Mouse (Mus musculus) telencephalon, adult 2 months (tissue): ENCODE results near the gene Olfr1418.
A peak's percentile ranks its signal among the peaks of the same experiment; 100 is the strongest.
"Not testable (repeated sequence)": the region's sequence is repeated elsewhere in the genome, so short reads cannot be mapped to it uniquely, and the experiment has no call there.

Source experiments
- DNase-seq: peaks from one replicate; pipeline ENCODE4 v3.0.0-alpha.2; 2011; ENCODE audit warnings: low read depth, low spot score

The Olfr1418 gene

GRCm38 (mm10) chr19:11860966-11861365 is at the start of gene Olfr1418:
Gene Olfr1418, minus strand, starts transcription at chr19:11861066.
- no peak for DNase-seq

DNA sequence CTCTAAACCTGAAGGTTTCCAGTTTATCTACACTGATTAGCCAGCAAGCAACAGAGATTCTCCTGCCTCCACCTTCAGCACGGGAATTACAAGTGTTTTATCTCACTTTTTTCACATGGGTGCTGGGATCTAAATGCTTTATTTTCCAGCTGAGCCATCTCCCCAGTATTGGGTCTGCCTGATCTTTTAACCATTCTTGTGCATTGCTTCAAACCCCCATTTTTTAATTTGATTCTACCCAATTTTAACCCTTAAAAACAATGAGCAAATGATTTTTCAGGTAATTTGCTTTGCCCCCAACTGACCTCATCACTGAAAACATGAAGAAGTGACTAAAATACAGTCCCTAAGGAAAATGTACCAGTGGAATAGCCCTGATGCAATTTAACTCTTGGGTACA is 25.4 kb upstream of the Olfr1418 start, which contains the start of gene Olfr1420:
Olfr1420 (plus strand) TSS at position 301 of the 400 bp plus-strand sequence.
- no peak for DNase-seq

DNA sequence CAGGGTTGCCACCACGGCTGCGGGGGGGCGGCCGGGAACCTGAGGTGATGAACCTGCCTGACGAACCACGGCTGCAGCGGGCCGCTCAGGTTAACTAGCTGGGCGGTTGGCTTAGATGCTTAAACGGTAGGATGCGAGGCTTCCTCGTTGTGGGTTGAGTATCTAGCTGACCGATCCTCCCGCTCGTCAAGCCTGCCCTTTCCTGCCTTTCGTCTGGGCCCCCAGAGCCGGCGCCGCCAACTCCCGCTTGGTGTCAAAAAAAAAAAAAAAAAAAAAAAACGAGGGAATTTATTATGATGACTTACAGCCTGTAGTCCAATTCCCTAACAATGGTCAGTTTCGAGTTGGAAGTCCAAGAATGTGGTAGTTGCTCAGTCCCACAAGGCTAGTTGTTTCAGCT is 17.5 kb upstream of the Olfr1418 start:
- DNase-seq: not testable (repeated sequence)

- DNase-seq: no peak
Observed at GRCm38 (mm10) chr19:11875006-11875405, 14.1 kb upstream of the Olfr1418 start, which contains the start of gene Olfr1419. Gene Olfr1419, minus strand, starts transcription at chr19:11875106.

DNA sequence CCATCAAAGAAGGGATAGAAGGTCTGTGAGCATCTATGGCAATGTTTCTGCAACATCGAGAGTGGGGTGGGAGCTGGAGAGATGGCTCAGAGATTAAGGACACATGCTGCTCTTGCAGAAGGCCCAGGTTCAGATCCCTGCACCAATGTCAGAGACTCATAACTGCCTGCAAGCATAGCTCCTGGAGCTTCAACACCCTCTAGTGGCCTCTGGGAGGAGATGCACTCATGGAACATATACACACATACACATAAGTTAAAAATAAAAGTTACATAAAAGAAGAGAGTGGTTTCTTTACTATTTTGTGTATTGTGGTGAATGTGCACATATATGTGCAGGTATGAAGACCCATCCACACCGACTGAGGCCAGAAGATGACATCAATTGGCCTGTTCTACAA is 7.0 kb upstream of the Olfr1418 start:
- DNase-seq: no peak

GRCm38 (mm10) chr19:11856506-11856905 is 4.4 kb downstream of the Olfr1418 start:
- DNase-seq: no peak

- DNase-seq: no peak
Observed at GRCm38 (mm10) chr19:11854821-11855220, 6.0 kb downstream of the Olfr1418 start.

- DNase-seq: no peak
Observed at GRCm38 (mm10) chr19:11852652-11853051, 8.2 kb downstream of the Olfr1418 start.

DNA sequence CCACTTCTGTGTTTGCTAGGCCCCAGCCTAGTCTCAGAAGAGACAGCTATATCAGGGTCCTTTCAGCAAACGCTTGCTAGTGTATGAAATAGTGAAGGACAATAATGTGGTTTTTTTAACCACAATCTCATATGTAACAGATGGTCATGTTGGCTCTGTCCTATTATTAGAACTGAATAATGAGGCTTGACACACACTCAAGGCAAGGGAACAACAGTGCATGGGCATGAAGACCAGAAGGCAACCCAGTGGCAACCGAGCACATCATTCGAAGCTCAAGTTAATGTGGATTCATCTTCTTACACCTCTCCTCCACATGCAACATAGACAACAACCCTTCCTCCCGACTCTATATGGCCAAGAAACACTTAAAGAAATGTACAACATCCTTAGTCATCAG is 14.5 kb downstream of the Olfr1418 start:
- DNase-seq: peak; percentile 5

- no peak for DNase-seq
Observed at GRCm38 (mm10) chr19:11839119-11839518, 21.7 kb downstream of the Olfr1418 start, which contains the start of gene Olfr1417. Gene Olfr1417, minus strand, starts transcription at chr19:11839219.

DNA sequence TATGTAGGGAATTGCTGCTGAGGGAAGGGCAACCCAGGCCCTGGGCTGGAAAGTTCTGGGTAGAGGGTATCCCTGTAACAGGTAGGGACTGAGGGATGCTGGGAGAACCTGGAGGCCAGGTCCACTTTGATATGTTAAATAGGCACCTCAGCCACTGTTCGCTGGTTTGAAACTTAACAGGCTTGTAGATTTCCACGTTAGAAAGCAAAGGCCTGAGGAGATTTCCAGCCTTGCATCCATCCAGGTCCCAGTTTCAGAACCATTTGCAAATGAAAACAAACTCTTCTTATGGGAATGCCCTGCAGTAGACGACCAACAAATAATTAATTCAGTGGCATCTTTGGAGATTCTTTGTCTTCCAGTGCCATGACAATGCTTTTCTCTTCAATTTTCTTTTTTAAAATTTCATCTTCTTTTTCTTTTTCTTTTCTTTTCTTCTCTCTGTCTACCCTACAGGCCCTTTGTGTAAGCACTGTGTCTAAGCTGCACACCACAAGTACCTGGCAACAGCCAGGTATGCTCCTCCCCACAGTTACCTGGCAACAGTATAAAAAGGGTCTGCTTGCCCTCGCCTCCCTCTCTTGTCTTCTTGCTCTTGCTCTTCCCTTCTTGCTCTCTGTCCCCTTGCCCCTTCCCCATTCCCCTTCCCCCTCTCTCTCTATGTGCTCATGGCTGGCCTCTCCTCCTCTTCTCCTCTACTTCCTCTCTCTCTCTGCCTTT is 37.4 kb downstream of the Olfr1418 start:
- DNase-seq: no peak

DNA sequence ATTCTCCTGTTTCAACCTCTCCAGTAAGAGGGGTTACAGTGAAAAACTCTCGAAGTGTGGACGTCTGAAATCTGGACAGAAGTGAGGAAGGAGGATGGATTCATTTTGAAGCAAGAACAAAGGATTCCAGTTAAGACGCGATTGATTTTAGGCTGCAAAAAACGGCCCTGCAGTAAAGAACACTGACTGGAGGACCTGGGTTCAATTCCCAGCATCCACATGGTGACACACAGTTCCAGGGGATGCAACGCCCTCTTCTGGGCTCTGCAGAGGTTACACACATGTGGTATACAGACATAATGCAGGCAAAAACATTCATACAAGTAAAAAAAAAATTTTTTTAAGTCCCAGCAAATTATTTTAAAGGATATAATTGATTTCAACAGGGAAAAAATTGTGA is 40.7 kb downstream of the Olfr1418 start:
- DNase-seq: no peak

DNA sequence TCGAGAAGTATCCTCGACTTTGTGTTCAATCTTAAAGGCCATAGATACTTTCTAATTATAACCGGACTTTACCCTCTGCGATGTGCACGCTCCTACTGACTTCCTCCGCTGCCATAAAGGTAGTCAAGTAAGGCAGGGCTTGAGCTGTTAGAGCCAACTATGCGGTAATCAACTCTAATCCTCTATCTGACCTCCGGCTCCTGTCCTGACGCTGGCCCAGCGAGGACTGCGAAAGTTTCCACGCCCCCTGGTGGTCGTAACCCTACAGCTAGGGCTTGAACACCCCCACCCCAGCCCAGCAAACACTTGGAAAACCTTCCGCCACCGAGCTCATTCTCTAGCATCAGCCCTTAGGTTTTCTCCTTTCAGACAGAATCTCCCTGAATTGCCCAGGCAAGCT is 41.1 kb downstream of the Olfr1418 start:
- no peak for DNase-seq

DNA sequence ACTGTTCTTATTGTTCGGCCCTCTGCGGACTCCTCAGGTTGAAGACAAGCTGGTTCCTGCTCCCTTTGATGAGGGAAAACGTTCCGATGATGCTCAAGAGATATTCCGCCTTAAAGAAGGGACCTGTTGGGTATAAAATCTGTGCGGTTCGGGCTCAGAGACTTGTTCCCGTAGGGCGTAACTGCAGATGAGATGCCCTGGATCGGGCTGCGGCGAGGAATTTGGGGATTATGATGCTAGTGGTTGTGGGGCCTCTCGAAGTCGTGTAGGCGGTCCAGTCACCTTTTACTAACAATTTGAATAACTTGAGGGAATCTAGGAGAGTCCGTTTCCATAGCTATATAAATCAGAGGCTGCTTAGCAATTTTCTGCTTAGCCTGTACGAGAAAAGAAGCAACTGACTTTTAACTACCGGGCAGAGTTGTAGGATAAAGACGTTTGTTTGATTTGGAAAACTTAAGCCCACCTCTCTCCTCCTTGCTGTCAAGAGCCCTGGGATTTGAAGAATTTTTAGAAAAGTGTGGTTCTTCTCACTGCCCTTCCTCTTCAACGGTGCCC is 41.6 kb downstream of the Olfr1418 start, which contains the start of gene Stx3:
Stx3 (minus strand) TSS at position 261 of the 558 bp plus-strand sequence.
- DNase-seq: no peak

- DNase-seq: peak; percentile 24
Observed at GRCm38 (mm10) chr19:11818199-11819142, 42.4 kb downstream of the Olfr1418 start.

DNA sequence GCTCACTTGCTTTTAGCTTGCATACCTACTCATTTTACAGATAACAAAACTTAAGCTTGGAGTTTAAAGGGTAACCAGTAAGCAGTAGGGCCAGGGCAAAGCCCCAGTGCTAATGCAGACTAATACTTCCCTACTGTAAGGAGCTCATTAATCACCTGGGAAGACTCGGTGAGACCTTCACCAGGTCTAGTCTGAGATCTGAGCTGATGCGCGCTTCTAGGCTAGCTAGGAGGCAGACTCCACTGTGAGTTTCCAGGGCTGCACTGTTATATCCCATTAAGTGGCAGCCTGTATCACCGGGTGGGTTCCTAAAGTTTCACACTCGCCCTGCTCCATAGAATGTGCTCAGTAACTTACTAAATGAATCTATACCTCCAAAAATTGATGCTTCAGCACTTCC is 43.3 kb downstream of the Olfr1418 start:
- DNase-seq: no peak

DNA sequence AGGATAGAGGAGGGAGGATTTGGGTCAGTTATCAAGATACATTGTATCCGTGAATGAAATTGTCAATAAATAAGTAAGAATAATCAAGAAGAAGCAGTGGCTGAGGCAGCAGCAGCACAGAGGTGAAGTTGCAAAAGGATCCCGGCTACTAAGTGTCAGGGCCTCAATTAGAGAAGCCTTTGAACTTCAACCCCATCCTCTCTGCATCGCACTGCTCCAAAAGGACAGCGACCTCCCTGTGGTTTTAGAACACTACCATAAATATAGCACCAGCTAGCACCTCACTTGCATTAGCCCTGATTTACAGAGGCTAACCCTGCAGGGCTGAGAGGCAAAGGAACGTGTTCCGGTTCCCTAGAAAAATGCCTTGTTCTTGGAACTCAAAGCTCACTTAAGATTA is 44.2 kb downstream of the Olfr1418 start:
- DNase-seq: no peak

DNA sequence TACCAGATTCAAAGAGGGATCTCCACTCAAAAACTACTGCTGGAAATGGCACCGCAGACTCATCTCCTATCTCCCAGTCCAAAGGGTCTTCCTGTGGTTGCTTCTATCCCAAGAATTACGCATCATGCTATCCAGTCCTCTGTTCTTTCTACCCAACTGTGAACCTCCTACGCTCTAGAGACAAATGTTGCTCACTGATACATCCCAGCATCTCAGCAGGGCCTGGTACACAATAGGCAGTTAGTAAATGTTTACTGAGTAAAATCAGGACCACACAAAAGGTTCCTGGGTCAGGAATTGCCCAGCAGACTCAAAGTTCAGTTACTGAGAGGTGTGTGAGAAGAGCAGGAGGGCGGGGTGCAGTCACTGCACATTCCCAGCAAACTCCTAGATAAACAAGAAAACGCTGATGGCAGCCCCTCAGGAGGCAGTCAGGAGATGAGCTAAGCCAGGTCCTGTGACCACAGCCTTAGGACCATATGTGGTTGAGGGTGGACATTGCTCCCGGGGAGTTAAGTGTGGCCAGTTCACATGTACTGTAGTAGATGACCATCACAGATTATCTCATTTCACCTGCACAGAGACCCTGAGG is 46.0 kb downstream of the Olfr1418 start:
- no peak for DNase-seq

GRCm38 (mm10) chr19:11813649-11814048 is 47.2 kb downstream of the Olfr1418 start:
- no peak for DNase-seq

DNA sequence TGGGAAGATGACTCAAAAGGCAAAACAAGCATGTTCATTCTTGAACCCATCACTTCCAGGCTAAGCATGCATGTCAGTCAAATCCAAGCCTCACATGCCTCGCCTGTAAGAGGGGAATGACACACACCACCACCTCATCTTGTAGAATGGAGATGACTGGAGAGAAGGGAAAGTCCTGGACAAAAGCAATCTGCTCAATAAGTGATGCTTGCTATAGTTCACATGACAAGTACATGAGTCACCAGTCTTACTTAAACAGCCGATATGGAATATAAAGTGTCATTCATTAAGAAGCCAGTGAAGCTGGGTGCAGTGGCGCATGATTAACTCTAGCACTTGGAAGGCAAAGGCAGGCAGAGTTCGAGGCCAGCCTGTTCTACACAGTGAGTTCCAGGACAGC is 47.7 kb downstream of the Olfr1418 start:
- DNase-seq: no peak

- DNase-seq: no peak
Observed at GRCm38 (mm10) chr19:11811688-11812365, 49.0 kb downstream of the Olfr1418 start.
